Mouse (Mus musculus): ENCODE measurements at regions not wholly inside any gene's neighbourhood (a gene's known extent, or its start where the extent isn't known, plus 50 kb on each side); places are given as distances from the start of the nearest gene placed in this dataset.

DNA sequence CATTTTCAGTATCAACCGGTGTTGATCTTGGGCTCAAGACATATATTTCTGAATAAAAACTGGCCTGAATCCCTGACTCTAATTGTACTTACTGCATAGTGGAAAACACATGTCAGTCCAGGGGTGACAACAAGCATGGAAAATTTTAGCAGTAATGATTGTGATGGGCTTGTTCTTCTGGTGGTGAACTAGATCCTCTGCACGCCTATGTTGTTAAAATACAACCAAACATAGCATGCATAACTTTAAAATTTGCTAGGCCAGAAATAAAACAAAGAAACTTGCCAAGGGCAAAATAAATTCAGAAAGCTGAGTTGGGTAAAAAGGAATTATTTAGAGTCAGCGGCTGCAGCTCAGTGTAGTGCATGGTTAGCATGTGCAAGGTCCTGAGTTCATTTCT is 198.2 kb downstream of the Mex3b start:
- Histone ChIP-seq H3K36me3 (replicated peaks; ENCODE audit: control insufficient read depth, insufficient read depth, low read depth, low read length) (no peaks in the 10 kb centered on the region), H3K27me3 (ENCODE audit: control insufficient read depth, insufficient read depth, low read length) (no peaks in the 10 kb centered on the region), H3K9me3 (replicated peaks; ENCODE audit: control insufficient read depth, low read length) (no peaks in the 10 kb centered on the region), H3K9ac (replicated peaks; ENCODE audit: low read length) (no peak overlapping the region), H3K4me1 (ENCODE audit: control insufficient read depth, insufficient read depth, low read length) (no peaks in the 10 kb centered on the region), H3K4me2 (ENCODE audit: low read depth, low read length) (no peak overlapping the region), H3K4me3 (ENCODE audit: low read depth, low read length) (no peak overlapping the region), H3K27ac (replicated peaks; ENCODE audit: low read depth, low read length) (no peak overlapping the region)
- ATAC-seq (replicated peaks; ENCODE audit: insufficient number of reproducible peaks, low FRiP score, low TSS enrichment, low read depth): no peak
- DNase-seq (ENCODE audit: low spot score): no peak
- 82% methylated on average over 3 of the region's 3 CpGs for WGBS

GRCm38 (mm10) chr7:83074399-83074970 is 207.4 kb downstream of the Mex3b start:
- no peak for DNase-seq (ENCODE audit: low spot score)
- H3K4me3 ChIP-seq (ENCODE audit: low read depth, low read length): no peak overlapping the region
- H3K9ac ChIP-seq (replicated peaks; ENCODE audit: low read length): no peak overlapping the region
- H3K36me3 ChIP-seq (replicated peaks; ENCODE audit: control insufficient read depth, insufficient read depth, low read depth, low read length): no peaks in the 10 kb centered on the region
- H3K27me3 ChIP-seq (ENCODE audit: control insufficient read depth, insufficient read depth, low read length): no peaks in the 10 kb centered on the region
- H3K27ac ChIP-seq (replicated peaks; ENCODE audit: low read depth, low read length): no peak overlapping the region
- no peak overlapping the region for H3K4me2 ChIP-seq (ENCODE audit: low read depth, low read length)
- ATAC-seq (replicated peaks; ENCODE audit: insufficient number of reproducible peaks, low FRiP score, low TSS enrichment, low read depth): no peak
- H3K4me1 ChIP-seq (ENCODE audit: control insufficient read depth, insufficient read depth, low read length): 0 out of 2 replicates have a peak, but pooled peaks cover 3% of the 10 kb centered on the region
- no peaks in the 10 kb centered on the region for H3K9me3 ChIP-seq (replicated peaks; ENCODE audit: control insufficient read depth, low read length)
- 83% methylated on average over 15 of the region's 15 CpGs for WGBS

GRCm38 (mm10) chr7:83075159-83075952 is 208.2 kb downstream of the Mex3b start:
- no peak for ATAC-seq (replicated peaks; ENCODE audit: insufficient number of reproducible peaks, low FRiP score, low TSS enrichment, low read depth)
- H3K36me3 ChIP-seq (replicated peaks; ENCODE audit: control insufficient read depth, insufficient read depth, low read depth, low read length): no peaks in the 10 kb centered on the region
- WGBS: 81% methylated on average over 4 of the region's 4 CpGs

DNA sequence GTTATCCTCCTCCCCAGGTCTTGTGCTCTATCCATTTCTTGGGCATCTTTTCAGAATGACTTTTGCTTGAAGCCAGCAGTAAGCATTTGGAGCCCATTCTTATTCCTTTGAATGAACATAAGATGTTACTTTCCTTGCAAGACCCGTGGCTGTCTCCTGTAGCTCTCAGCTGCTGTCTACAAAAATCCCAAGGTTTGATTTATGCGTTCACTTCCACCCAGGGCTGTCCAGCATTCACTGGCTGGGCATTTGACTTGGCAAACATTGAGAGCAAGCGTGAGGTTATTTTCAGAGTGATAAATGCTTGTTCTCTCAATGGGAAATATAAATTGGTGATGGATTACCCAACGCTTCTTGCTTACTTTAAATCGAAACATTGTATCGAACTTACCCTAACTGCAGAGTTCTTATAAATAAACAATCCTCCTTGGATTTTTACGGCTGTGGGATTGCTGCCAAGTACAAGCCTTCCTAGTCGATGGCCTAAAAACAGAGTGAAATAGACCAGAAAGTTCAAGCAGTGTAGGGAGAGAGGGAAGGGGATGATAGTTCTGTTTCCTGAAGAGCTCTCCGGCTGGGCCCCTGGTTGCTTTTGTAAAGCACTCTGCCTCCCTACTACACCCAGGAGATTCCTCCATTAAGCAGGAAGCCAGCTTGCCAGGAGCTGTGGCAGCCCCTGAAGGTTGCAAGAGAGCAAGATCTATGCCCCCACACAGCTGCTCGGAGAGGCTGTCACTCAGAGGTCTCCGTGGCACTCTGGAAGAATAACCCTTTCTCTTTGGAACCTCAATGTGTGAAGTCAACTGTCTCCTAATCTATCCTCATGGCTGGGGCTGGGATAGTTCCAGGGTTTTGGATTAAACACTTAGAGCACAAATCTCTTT is 210.1 kb downstream of the Mex3b start:
- Histone ChIP-seq H3K27ac (replicated peaks; ENCODE audit: low read depth, low read length) (peak overlapping the region; percentile 13), H3K4me2 (ENCODE audit: low read depth, low read length) (no peak overlapping the region), H3K4me3 (ENCODE audit: low read depth, low read length) (no peak overlapping the region), H3K9ac (replicated peaks; ENCODE audit: low read length) (peak overlapping the region; percentile 28; the same call in 1 of the 2 replicates), H3K4me1 (ENCODE audit: control insufficient read depth, insufficient read depth, low read length) (0 out of 2 replicates have a peak, but pooled peaks cover 3% of the 10 kb centered on the region), H3K27me3 (ENCODE audit: control insufficient read depth, insufficient read depth, low read length) (no peaks in the 10 kb centered on the region), H3K36me3 (replicated peaks; ENCODE audit: control insufficient read depth, insufficient read depth, low read depth, low read length) (no peaks in the 10 kb centered on the region), H3K9me3 (replicated peaks; ENCODE audit: control insufficient read depth, low read length) (no peaks in the 10 kb centered on the region)
- no peak for DNase-seq (ENCODE audit: low spot score)
- 46% methylated on average over 11 of the region's 11 CpGs for WGBS
- no peak; the same call in 1 of the 2 replicates for ATAC-seq (replicated peaks; ENCODE audit: insufficient number of reproducible peaks, low FRiP score, low TSS enrichment, low read depth)

More at GRCm38 (mm10) chr7:83075159-83075952, 208.2 kb downstream of the Mex3b start:
- no peak for DNase-seq (ENCODE audit: low spot score)
- no peaks in the 10 kb centered on the region for H3K27me3 ChIP-seq (ENCODE audit: control insufficient read depth, insufficient read depth, low read length)
- no peaks in the 10 kb centered on the region for H3K9me3 ChIP-seq (replicated peaks; ENCODE audit: control insufficient read depth, low read length)
- 0 out of 2 replicates have a peak, but pooled peaks cover 3% of the 10 kb centered on the region for H3K4me1 ChIP-seq (ENCODE audit: control insufficient read depth, insufficient read depth, low read length)
- H3K4me3 ChIP-seq (ENCODE audit: low read depth, low read length): no peak overlapping the region
- H3K9ac ChIP-seq (replicated peaks; ENCODE audit: low read length): no peak overlapping the region
- H3K27ac ChIP-seq (replicated peaks; ENCODE audit: low read depth, low read length): no peak overlapping the region
- H3K4me2 ChIP-seq (ENCODE audit: low read depth, low read length): no peak overlapping the region

DNA sequence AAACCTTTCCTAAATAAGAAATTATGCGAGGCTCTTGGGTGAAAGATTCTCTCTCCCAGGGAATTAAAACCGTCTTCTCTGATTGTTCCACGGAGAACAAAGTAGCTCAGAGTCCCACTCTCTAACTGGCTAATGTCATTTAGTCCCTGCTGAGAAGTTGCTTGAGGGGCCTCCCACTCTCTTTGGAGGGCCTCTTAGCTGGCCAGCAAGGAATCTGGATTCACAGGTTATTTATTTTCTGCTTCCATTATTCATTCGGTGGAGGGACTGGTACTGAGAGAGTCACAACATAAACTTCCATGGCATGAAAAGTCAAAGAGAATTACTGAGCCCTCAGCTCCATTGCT is 210.8 kb downstream of the Mex3b start:
- H3K4me1 ChIP-seq (ENCODE audit: control insufficient read depth, insufficient read depth, low read length): 0 out of 2 replicates have a peak, but pooled peaks cover 3% of the 10 kb centered on the region
- no peak overlapping the region for H3K4me3 ChIP-seq (ENCODE audit: low read depth, low read length)
- H3K4me2 ChIP-seq (ENCODE audit: low read depth, low read length): no peak overlapping the region
- H3K9me3 ChIP-seq (replicated peaks; ENCODE audit: control insufficient read depth, low read length): no peaks in the 10 kb centered on the region
- DNase-seq (ENCODE audit: low spot score) (no peak), ATAC-seq (replicated peaks; ENCODE audit: insufficient number of reproducible peaks, low FRiP score, low TSS enrichment, low read depth) (no peak)
- no peaks in the 10 kb centered on the region for H3K27me3 ChIP-seq (ENCODE audit: control insufficient read depth, insufficient read depth, low read length)
- H3K9ac ChIP-seq (replicated peaks; ENCODE audit: low read length): no peak overlapping the region
- 23% methylated on average over 4 of the region's 4 CpGs for WGBS
- H3K27ac ChIP-seq (replicated peaks; ENCODE audit: low read depth, low read length): peak overlapping the region; percentile 13; the same call in 1 of the 2 replicates
- no peaks in the 10 kb centered on the region for H3K36me3 ChIP-seq (replicated peaks; ENCODE audit: control insufficient read depth, insufficient read depth, low read depth, low read length)

- ATAC-seq (replicated peaks; ENCODE audit: insufficient number of reproducible peaks, low FRiP score, low TSS enrichment, low read depth) (no peak), DNase-seq (ENCODE audit: low spot score) (no peak)
- H3K4me2 ChIP-seq (ENCODE audit: low read depth, low read length): no peak overlapping the region
- H3K27me3 ChIP-seq (ENCODE audit: control insufficient read depth, insufficient read depth, low read length): no peaks in the 10 kb centered on the region
- H3K9ac ChIP-seq (replicated peaks; ENCODE audit: low read length): no peak overlapping the region
- H3K9me3 ChIP-seq (replicated peaks; ENCODE audit: control insufficient read depth, low read length): no peaks in the 10 kb centered on the region
- WGBS: 90% methylated on average over 4 of the region's 4 CpGs
- no peak overlapping the region for H3K4me3 ChIP-seq (ENCODE audit: low read depth, low read length)
- H3K36me3 ChIP-seq (replicated peaks; ENCODE audit: control insufficient read depth, insufficient read depth, low read depth, low read length): no peaks in the 10 kb centered on the region
- 0 out of 2 replicates have a peak, but pooled peaks cover 3% of the 10 kb centered on the region for H3K4me1 ChIP-seq (ENCODE audit: control insufficient read depth, insufficient read depth, low read length)
- H3K27ac ChIP-seq (replicated peaks; ENCODE audit: low read depth, low read length): no peak overlapping the region
Observed at GRCm38 (mm10) chr7:83078695-83079094, 211.6 kb downstream of the Mex3b start.

DNA sequence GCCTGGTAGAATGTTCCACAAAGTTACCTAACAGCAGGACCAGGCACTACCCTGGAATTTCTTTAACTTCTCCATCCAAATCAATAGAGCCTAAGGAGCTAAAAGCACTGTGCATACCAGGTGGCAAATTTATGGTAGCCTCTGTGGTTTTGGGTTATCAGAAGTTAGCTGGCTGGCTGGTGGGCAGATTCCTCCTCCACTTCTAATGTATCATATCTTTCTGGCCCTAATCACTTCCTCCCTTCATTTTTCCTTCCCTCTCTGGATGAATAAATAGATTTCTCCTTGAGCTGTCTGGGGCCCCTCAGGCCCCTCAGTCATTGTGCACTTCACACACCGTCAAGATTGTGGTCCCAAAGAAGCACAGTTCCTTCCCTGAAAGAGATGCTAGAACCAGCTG is 212.7 kb downstream of the Mex3b start:
- no peak overlapping the region for H3K27ac ChIP-seq (replicated peaks; ENCODE audit: low read depth, low read length)
- DNase-seq (ENCODE audit: low spot score) (no peak), ATAC-seq (replicated peaks; ENCODE audit: insufficient number of reproducible peaks, low FRiP score, low TSS enrichment, low read depth) (no peak)
- 0 out of 2 replicates have a peak, but pooled peaks cover 3% of the 10 kb centered on the region for H3K4me1 ChIP-seq (ENCODE audit: control insufficient read depth, insufficient read depth, low read length)
- H3K36me3 ChIP-seq (replicated peaks; ENCODE audit: control insufficient read depth, insufficient read depth, low read depth, low read length): no peaks in the 10 kb centered on the region
- no peak overlapping the region for H3K9ac ChIP-seq (replicated peaks; ENCODE audit: low read length)
- no peaks in the 10 kb centered on the region for H3K9me3 ChIP-seq (replicated peaks; ENCODE audit: control insufficient read depth, low read length)
- no peak overlapping the region for H3K4me2 ChIP-seq (ENCODE audit: low read depth, low read length)
- WGBS: 83% methylated on average over 1 of the region's 1 CpGs
- H3K27me3 ChIP-seq (ENCODE audit: control insufficient read depth, insufficient read depth, low read length): no peaks in the 10 kb centered on the region
- H3K4me3 ChIP-seq (ENCODE audit: low read depth, low read length): no peak overlapping the region

All from embryonic facial prominence, embryonic 11.5 days (tissue).